In the genomic region with DNA sequence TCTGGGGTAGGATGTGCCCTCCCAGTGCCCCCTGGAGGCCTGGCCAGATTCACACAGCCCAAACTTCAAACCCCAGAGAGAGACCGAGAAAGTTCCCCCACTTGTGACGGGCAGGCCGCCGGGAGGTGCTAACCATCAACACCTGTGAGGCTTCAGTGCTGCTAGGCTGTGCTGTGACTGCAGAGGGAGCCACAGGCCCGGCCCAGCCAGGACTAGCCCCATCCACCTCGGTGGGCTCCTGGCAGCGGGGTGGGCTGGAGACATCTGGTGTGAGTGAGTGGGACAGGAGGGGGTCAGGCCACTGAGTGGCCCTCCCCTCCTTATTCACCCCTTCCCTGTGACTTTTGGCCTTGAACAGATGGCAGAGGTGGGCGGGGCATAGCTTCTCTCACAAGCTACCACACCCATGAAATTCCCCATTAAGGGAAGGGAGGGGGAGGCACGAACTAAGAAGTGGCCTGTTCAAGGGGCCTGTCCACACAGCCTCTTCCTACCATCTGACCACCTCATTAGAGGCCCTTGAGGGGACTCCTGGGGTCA, we compare ENCODE assay signal across 9 mouse cellular contexts.
A peak's percentile ranks its signal among the peaks of the same experiment; 100 is the strongest.
DNase-seq lines count a peak whose midpoint lies in the region; ATAC-seq lines count a peak whose summit lies in the region.
"Had no signal": no experiment of that assay in that cellular context is flagged by ENCODE, and none has a peak within 500 bp of the region (broad histone marks: within the 10 kb centered on the region; RNA-seq: fewer than 3 reads in every experiment).

No protein-coding gene starts in this region.

- H3K27me3 ChIP-seq in forebrain, embryonic 12.5 days: peaks cover 45% of the 10 kb centered on the region; the same call in 1 of the 2 replicates
- no peaks in the 10 kb centered on the region for H3K27me3 ChIP-seq in hindbrain, embryonic 14.5 days (ENCODE audit: control insufficient read depth, insufficient read depth, low read length)
- H3K27me3 ChIP-seq in liver, embryonic 13.5 days: peaks cover 18% of the 10 kb centered on the region
- no peaks in the 10 kb centered on the region for H3K27me3 ChIP-seq in neural tube, embryonic 13.5 days
- H3K27me3 ChIP-seq: embryonic facial prominence, embryonic 15.5 days had no signal

- peak overlapping the region; percentile 65 for H3K27ac ChIP-seq in forebrain, embryonic 12.5 days
- H3K27ac ChIP-seq in hindbrain, embryonic 14.5 days: 0 out of 2 replicates have a peak overlapping the region, but pooled peaks have one; percentile 38
- 0 out of 2 replicates have a peak overlapping the region, but pooled peaks have one; percentile 20 for H3K27ac ChIP-seq in liver, embryonic 13.5 days
- peak overlapping the region; percentile 83 for H3K27ac ChIP-seq in neural tube, embryonic 13.5 days (replicated peaks)

- no peaks in the 10 kb centered on the region for H3K9me3 ChIP-seq in forebrain, embryonic 12.5 days
- H3K9me3 ChIP-seq in hindbrain, embryonic 14.5 days (ENCODE audit: control insufficient read depth, low read length): no peaks in the 10 kb centered on the region
- H3K9me3 ChIP-seq in liver, embryonic 13.5 days (replicated peaks): no peaks in the 10 kb centered on the region
- H3K9me3 ChIP-seq in neural tube, embryonic 13.5 days: no peaks in the 10 kb centered on the region
- H3K9me3 ChIP-seq: embryonic facial prominence, embryonic 15.5 days had no signal

- WGBS in forebrain, embryonic 12.5 days: 12% methylated on average over 9 of the region's 9 CpGs
- 12% methylated on average over 9 of the region's 9 CpGs for WGBS in hindbrain, embryonic 14.5 days
- WGBS in liver, embryonic 13.5 days (ENCODE audit: insufficient replicate concordance): 19% methylated on average over 9 of the region's 9 CpGs
- WGBS in neural tube, embryonic 13.5 days: 5% methylated on average over 9 of the region's 9 CpGs

- H3K4me3 ChIP-seq in forebrain, embryonic 12.5 days (replicated peaks): no peak overlapping the region
- no peak overlapping the region for H3K4me3 ChIP-seq in hindbrain, embryonic 14.5 days (replicated peaks; ENCODE audit: low read length)
- H3K4me3 ChIP-seq in liver, embryonic 13.5 days (replicated peaks): no peak overlapping the region
- no peak overlapping the region for H3K4me3 ChIP-seq in neural tube, embryonic 13.5 days
- H3K4me3 ChIP-seq: embryonic facial prominence, embryonic 15.5 days had no signal

- no peak overlapping the region for H3K9ac ChIP-seq in forebrain, embryonic 12.5 days
- no peak overlapping the region for H3K9ac ChIP-seq in hindbrain, embryonic 14.5 days
- H3K9ac ChIP-seq in liver, embryonic 13.5 days: no peak overlapping the region
- H3K9ac ChIP-seq in neural tube, embryonic 13.5 days: peak overlapping the region; percentile 31; the same call in 1 of the 2 replicates
- H3K9ac ChIP-seq: embryonic facial prominence, embryonic 15.5 days had no signal

- ATAC-seq in forebrain, embryonic 12.5 days (ENCODE audit: low FRiP score): peak; percentile 62
- ATAC-seq in hindbrain, embryonic 14.5 days (ENCODE audit: low FRiP score): no peak
- peak; percentile 35 for ATAC-seq in liver, embryonic 13.5 days (ENCODE audit: low read depth)
- ATAC-seq in neural tube, embryonic 13.5 days (ENCODE audit: low read depth): peak; percentile 37

- H3K4me2 ChIP-seq in forebrain, embryonic 12.5 days: no peak overlapping the region
- H3K4me2 ChIP-seq in hindbrain, embryonic 14.5 days (replicated peaks): no peak overlapping the region
- H3K4me2 ChIP-seq in liver, embryonic 13.5 days: peak overlapping the region; percentile 38
- H3K4me2 ChIP-seq in neural tube, embryonic 13.5 days: no peak overlapping the region
- H3K4me2 ChIP-seq: embryonic facial prominence, embryonic 15.5 days had no signal

- DNase-seq in 416B (ENCODE audit: low read depth): peak; percentile 90
- peak; percentile 69 for DNase-seq in MN1 (ENCODE audit: low spot score)
- no peak for DNase-seq in hindbrain, embryonic 14.5 days (ENCODE audit: low spot score)
- peak; percentile 45 for DNase-seq in liver, embryonic 13.5 days
- DNase-seq in urinary bladder, postnatal 36 days (ENCODE audit: low spot score in 2 of 2): peak; percentile 41 to 69
- DNase-seq in ovary, postnatal 36 days (ENCODE audit: low spot score): no peak

- no peaks in the 10 kb centered on the region for H3K36me3 ChIP-seq in forebrain, embryonic 12.5 days (replicated peaks)
- no peaks in the 10 kb centered on the region for H3K36me3 ChIP-seq in hindbrain, embryonic 14.5 days (replicated peaks; ENCODE audit: control insufficient read depth, insufficient read depth)
- H3K36me3 ChIP-seq in liver, embryonic 13.5 days: no peaks in the 10 kb centered on the region
- no peaks in the 10 kb centered on the region for H3K36me3 ChIP-seq in neural tube, embryonic 13.5 days
- H3K36me3 ChIP-seq: embryonic facial prominence, embryonic 15.5 days had no signal

- peaks cover 81% of the 10 kb centered on the region for H3K4me1 ChIP-seq in forebrain, embryonic 12.5 days
- peaks cover 42% of the 10 kb centered on the region for H3K4me1 ChIP-seq in hindbrain, embryonic 14.5 days (replicated peaks; ENCODE audit: control insufficient read depth, insufficient read depth, low read length)
- peaks cover 77% of the 10 kb centered on the region for H3K4me1 ChIP-seq in liver, embryonic 13.5 days (replicated peaks)
- H3K4me1 ChIP-seq in neural tube, embryonic 13.5 days (replicated peaks): peaks cover 86% of the 10 kb centered on the region

Comparison
In these comparisons a context has a peak if more than half of its experiments do, and no peak if none do; other contexts are left out.
1. DNase-seq: peak in 416B (single experiment), MN1 (single experiment), liver, embryonic 13.5 days (single experiment) and urinary bladder, postnatal 36 days (2 of 2); none in hindbrain, embryonic 14.5 days (single experiment) and ovary, postnatal 36 days (single experiment).
2. H3K27ac ChIP-seq: peak in every context shown above with its lines; median percentile 83 in neural tube, embryonic 13.5 days; 65 in forebrain, embryonic 12.5 days; 38 in hindbrain, embryonic 14.5 days; 20 in liver, embryonic 13.5 days.